Mouse (Mus musculus) cerebellum, adult 11-12 months (tissue): ENCODE results near the gene Klhl29.

ENCODE experiments used
- DNase-seq: peaks from one replicate; pipeline ENCODE4 v3.0.0; 2022

Klhl29 gene

DNA sequence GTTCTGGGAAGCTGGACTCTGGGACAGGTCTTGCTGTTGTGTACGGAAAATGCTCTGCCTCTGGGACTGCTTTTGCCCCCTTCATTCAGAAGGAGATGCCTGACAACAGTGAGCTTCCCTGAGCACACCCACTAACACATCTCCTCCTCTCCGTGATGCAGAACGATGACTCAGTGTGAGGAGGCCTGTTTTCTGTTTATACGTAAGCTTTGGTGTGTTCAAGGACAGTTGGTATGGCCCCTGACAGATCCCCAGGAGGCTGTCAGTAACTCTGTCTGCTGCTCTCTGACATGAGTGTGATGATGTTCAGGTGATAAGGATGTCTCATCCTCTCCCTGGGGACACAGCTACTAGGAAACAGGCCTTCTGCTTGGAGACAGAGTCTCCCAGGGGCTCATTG is 193.3 kb downstream of the Klhl29 start:
- no peak for DNase-seq

DNA sequence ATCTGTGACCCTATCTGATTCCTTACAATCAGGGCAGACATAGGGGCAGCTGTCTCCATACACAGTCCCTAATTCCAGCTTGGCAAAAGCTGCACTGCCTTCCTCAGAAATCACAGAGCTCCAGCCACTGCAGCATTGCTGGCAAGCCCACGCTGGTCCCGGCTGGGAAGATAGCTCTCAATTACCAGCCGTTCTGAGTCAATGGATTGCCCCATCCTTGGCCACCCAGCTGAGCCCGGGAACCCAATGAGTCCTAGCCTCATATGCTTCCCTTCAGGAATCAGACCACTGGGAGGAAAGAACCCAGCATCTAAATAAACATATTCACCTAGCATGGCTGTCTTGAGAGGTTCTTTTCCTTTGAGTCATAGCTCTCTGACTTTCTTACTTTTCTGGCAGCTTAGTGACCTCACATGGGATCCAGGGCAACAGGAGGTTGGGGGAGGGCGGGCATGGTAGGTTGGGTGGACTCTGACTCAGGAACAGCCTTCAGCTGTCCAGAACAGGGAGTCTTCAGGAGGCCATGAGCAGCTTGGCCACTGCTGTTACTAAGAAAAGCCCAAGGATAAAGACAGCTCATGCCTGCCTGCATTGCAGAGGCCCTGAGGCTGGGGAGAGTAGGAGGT is 198.7 kb downstream of the Klhl29 start:
- DNase-seq: no peak

DNA sequence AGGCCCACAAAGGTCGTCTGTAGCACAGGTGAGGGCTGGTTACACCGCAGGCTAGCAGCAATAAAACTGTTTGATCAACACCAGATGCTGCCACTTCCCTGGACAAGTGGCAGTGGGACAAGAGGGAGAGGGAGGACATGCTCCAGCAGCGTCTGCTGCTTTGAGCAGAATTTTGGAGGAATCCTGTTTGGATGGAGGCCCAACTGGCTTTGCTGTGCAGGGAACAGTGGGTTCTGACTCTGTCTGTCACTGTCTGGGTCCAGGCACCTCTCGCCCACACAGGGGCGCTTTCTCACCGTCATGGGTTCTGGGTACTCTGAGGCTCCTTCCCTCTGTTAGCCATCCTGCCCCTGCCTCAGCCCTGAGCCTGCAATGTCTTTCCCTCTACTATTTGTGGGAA is 209.3 kb downstream of the Klhl29 start:
- DNase-seq: no peak

DNA sequence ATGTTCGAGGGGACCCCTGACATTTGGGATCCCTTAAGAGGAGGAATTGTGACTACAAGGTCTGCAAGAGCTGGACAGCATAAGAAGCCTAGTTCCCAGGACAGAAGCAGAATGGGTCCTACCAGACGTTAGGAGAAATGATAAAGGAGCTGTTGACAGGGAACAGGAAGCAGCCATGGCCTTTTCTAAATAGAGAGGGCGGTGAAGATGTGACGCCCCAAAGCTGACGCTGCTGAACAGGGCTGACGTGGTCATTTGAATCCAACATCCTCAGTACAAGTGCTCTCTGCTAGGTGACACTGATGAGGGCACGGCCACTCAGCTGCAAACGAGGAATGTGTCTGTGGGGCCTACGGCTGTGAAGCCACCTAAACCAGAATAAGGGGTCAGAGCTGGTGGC is 210.1 kb downstream of the Klhl29 start:
- no peak for DNase-seq

DNA sequence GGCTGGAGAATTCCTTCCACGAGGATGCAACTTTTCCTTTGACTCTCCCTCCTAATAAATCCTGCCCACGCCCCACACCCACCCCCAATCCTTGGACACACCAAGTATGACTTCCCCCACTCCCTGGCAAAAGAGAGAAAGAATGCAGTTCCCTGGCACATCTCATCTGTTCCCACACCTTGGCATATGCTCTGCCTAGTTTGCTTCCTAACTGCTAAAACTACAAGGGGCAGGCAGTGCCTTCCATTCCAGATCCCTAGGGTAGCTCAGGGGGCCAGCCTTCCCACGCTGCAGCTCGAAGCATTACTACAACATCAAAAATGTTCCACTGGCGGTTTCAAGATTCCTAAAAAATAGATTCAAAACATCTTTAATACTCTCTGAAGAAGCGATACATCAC is 212.8 kb downstream of the Klhl29 start:
- DNase-seq: no peak

DNA sequence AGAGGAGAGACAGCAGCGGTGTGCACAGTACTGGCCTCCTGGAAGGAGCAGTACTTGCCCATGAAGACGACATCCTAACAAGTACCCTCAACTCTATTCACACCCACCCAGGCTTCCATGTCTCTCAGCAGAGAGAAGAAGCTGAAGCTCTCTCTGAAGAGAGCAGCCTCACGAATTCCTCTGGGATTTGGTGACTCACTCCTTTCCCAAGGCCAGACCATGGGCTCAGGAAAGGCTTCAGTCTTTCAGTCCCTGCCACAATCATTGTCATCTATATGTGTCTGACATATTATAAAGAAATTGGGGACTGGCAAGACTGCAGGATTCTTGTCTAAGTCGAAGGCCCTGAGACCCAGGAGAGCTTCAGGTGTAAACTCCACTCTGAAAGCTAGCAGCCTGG is 213.9 kb downstream of the Klhl29 start:
- no peak for DNase-seq

DNA sequence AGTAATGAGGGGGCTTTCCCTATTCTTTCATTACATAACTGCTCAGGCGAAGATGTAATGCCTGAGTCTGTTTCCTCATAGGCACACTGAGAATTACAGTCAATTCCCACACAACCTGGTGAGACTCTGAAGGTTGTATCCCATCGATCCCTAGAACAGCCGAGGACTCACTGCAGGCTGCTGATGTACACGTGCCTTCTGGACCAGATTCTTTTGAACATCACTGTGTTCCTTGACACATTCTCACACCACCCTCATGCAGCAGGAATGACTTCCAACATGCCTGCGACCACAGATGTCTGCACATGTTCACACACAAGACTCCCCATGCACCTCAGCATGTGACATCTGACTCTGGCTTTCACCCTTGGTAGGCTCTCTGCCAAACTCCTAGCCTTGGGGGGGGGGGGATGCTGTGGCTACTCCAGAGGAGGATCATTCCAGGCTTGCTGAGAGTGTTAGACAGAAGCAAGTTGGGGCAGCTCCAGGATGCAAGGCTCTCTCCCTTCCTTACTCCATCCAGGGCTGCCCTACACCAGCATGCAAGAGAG is 217.5 kb downstream of the Klhl29 start:
- DNase-seq: no peak

DNA sequence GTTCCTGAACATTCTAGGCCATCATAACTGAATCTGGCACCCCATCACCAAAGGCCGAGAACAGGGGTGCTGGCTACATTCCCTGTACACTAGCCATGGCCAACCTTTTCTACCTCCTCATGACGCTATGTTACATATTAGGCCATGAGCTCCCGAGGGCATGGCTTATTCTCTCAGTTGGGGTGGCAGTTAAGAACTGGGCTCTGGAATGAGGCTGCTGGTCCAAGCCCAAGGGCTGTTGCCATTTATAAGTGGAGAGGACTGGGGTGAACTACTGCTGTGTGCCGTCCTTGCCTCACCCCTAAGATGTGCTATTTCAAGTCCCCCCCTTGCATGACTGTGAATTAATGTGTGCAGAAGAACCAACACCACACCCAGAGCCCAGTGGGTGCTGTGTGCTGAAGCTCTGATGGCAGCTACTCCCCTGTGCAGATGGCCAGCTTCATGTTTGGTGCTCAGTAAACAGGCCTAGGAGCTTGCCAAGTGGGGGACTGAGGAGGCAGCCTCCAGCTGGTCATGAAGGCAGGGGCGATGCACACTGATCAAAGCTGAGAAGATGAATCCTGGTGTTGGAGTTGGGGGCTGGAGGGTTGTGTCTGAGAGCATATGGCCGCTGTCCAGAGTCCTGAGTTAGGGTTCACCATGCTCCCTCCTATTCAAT is 218.3 kb downstream of the Klhl29 start:
- DNase-seq: no peak

DNA sequence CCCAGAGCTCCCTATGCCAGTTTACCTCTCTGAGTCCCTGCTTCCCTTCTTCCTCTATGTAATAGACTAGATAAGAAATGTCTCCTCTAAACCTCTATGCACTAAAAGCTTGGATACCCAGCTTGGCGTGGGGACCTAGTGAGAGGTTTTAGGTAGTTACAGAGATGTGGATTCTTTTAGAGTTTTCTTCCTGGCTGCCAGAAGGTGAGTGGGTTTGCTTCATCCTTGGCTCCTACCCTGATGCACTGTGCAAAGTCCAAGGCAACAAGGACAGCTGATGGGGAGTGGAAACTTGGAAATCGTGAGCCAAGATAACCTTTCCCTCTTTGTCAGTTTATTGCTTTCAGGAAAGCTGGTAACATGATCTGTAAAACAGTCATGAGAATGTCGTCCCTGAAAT is 220.3 kb downstream of the Klhl29 start:
- no peak for DNase-seq

DNA sequence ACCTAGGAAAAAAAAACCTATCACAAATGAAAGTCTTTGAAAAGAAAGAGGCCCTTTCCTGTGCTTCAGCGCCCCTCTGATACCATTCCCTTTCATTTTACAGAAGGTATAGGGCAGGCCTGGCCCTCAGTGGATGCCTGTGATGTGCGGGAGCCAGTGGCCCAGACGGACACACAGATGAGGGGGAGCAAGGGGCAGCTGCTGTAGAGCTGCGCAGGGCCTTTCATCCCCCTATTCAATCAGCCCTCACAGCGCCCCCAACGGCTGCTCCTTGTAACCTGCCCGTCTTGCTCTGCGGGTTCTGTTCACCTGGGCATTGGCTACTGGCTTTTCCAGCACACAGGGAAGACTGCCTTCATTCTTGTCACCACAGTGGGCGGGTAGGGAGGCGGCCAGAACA is 223.6 kb downstream of the Klhl29 start:
- DNase-seq: no peak

DNA sequence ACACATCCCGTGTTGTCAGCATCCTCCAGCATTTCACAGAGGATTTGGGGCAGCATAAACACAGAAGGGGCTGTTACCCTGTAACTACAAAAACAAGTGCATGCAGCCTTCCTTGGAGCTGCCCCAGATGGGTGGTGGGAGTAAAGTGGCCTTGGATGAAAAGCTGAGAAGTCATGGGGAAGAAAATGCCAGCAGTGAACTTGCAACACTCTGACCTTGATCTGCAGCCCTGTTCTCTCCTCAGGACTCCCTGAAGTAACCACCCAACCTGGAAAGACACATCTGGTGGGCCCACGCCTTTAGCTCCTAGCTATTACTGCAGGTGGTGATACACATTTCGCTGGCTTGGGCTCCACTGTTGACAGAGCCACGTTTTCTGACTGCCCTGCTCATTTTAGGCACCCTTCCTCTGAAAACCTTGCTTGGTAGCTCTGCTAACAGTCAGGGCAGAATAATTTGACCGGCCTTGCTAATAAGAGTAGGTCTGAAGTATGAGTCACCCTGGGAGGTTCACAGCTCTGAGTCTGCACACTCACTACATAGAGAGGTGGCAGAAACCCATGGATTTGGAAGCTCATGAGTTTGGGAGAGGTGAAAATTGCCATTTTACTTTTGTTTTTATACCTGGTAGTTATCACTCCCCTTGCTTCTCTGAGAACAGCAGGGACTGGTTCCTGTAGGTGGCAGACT is 228.0 kb downstream of the Klhl29 start:
- no peak for DNase-seq

DNA sequence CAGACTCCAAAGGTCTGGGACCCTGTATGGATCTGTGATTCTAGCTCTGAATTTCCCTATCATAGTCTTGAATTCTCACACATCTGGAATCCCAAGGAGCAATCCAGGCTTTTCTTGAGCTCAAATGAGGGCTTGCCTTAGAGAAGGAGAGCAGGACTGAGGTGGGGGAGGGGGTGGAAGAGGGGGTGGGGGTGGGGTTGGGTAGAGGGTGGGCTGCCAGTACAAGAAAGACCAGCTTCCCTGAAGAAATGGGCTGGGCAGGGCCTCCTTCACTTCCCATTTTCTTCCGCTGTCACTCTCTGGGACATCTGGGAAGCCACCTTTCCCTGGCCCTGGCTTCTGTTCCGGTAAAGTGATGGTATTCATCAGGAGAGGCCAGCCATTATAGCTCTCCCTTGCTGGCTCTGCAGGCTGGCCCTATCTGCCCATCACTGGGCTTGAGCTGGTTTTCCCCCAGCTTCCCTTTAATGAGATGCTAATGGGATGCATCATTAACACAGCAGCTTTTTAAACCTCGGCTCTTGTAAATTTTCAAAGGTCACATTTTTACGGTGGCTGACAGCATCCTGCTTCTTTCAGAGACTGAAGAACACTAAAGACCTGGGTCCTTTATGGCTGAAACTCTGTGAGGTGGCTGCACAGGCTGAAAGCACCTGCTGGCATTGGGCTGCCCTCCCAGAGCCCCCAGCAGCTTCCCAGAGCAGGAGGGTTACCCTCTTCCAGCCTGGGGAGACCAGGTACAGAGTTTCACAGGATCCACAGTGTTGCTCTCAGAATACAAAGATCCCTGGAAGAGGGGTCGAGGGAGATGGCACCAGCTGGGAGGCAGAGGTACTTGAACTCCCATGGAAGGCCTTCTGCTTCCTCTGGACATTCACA is 231.3 kb downstream of the Klhl29 start:
- no peak for DNase-seq

DNA sequence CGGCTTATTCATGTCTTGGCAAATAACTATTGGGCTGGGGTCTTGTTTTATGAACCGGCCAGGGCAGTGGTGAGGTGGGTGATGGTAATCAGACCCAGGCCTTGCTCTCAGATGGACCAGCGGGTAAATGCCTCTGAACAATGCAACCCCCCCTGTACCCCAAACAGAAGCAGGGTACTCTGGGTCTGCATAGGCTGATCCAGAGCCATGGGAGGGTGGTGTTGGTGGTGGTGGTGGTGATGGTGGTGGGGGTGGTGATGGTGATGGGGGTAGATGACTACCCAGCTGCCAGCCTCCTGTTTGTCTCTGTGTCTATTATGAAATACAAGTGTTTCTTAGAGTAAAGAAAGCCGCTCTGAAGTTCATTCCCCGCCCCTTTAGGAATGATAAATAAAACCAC is 232.3 kb downstream of the Klhl29 start:
- DNase-seq: no peak

DNA sequence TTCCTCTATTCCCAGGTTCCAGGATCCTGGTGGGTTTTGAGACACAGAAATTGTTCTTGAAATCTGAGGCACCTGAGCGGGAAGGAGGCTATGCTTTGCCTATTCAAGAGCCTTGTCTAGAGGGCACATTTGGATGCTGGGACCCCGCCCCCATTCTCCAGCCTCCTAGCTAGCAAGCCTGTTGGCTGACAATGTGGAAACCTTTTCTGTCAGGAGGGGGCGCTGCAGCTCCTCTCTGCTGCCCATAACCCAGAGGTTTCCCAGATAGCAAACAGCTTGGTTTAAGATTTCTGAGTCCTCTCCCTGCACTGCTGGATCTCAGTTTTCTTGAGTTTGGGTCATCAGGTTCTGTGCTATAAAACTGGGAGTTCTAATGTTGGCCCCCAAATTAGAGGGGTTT is 232.7 kb downstream of the Klhl29 start:
- DNase-seq: peak; percentile 60

DNA sequence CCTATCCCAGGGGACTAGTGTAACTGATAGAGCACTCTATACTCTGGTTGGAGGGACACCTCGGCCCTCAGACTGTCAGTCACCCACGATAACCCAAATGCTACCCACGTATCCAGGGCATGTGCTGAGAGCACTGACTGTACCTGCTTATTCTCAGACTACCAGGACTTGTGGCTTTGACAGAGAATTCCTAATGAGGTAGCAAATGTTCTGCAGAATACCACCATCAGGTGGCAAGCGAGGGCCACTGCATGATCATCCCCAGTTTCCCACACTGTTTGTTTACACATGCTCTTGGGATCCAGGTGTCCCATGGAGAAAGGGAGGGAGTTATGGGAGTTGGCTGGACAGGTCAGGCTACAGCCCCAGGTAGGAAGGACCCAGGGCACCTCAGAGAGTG is 234.4 kb downstream of the Klhl29 start:
- no peak for DNase-seq

DNA sequence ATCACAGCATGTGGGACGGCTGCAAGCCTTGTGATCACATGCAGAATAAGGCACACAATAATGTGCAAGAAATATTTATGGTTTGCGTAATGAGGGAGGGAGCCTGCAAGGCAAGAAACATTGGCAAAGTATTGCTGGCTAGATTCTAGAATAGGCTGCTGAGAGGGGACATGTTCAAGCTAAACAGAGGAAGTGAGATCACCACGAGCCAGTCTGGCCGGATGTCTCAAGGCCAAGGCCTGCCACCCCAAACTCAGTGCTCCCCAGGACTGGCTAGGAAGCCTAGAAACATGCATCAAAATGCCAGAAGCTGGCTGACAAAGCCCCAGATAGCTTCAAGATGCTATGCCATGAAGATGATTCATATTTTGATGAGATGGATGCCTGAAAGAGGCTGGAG is 236.2 kb downstream of the Klhl29 start:
- no peak for DNase-seq

DNA sequence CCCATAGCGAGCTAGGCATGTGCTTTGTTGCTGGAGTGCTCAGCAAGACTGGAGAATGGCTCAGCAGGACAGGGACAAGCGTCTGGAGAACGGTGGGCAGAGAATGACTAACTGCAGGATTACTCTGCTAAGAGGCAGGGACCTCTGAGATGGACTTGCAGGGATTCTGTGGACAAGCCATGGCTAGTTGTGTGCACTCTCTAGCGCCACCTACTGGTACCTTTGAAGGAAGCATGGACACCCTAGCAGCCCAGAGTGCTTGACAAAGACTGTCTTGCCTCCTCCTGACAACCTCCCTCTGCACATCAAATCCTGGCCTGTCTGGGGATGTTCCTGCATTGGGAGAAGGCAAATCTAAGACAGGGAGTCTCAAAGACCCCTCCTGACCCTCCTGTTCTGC is 239.2 kb downstream of the Klhl29 start:
- DNase-seq: peak; percentile 42

DNA sequence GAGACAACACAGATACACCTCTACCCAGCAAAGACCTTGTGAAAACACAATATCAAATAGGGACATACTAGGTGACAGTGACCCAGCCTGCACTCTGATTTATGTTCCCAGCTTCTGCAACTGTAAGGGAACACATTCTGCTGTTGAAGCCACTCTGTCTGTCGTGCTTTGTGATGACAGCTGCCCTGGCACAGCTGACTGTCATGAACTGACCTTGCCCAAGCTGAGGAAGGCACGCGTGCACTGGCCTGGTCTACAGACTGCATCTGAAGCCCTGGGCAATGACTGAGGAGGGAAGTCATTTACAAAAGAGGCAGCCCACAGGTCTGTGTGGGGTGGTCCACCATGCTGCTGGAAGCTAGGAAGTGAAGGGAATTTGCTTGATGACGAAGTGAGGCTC is 246.3 kb downstream of the Klhl29 start:
- no peak for DNase-seq

DNA sequence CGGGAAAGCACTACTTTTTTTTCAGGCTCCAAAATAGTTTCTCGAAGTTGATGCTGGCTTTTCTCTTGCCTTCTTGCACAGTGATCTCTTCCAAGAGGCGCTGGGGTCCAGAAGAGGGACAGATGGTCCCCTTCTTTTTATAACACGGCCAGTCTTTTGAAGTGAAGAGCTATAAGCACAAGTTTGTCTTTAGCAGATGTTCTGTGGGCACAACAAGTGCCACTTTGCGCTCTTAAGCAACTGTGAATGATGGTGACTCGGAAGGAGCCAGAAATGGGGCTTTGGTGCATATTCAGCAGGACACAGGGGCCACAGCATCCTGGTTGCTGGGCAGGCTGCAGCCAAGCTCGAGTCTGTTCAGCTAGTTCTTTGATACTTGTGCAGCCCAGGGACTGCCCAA is 249.6 kb downstream of the Klhl29 start:
- DNase-seq: no peak

DNA sequence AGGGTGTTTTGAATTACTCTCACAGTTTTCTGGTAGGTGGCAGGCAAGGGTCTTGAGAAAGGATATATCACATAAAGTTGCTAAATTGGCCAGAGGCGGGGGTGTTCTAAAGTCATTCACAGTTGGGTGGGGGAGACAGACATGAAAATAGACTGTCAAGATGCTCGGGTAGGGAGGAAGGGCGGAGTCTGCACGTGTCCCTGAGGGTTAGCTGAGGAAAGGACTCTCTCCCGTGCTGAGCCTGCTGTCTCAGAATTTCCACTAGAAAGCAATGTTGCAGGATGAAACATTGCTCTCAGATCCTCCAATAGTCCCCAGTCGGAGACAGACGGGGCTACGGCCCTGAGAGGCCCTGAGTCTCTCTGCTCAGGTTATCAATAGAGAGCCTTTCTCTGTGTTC is 252.5 kb downstream of the Klhl29 start:
- DNase-seq: no peak

DNA sequence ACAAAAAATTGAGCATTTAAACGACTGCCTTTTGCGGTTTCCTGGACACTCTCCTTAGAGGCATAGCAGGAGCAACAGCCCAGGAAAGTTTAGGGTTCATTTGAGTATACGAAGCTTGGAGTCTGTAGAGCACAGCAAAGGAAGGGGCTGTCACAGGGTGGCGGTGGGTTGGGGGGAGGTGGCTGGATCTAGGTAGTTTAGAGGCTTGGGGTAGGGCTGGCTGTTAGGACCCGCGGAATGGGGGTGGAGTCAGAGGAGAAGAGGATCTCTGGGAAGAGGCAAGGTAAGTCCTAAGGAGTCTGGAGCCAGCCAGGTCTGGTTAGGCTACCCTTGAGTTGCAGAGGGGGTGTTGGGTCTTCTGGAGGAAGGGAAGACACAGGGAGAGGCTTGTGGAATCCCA is 255.2 kb downstream of the Klhl29 start:
- DNase-seq: peak; percentile 57

DNA sequence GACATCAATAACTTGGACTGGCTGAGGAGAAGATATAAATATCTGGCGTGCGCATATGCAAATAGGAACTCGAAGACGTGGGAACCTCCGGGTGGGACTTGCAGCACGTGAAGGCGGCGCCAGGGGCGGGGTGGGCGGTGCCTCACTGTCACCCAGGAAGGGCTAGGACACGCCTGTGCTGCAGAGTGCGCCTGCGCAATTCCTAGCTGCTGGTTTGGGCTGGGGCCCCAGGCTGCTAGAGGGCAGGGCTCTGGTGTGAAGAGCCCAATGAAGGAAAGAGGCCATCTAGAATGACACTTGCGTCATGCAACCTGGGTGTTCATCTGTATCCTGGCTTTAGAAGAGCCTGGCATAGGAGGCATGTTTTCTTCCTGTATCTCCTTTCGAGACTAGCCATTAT is 255.8 kb downstream of the Klhl29 start:
- peak; percentile 99 for DNase-seq

DNA sequence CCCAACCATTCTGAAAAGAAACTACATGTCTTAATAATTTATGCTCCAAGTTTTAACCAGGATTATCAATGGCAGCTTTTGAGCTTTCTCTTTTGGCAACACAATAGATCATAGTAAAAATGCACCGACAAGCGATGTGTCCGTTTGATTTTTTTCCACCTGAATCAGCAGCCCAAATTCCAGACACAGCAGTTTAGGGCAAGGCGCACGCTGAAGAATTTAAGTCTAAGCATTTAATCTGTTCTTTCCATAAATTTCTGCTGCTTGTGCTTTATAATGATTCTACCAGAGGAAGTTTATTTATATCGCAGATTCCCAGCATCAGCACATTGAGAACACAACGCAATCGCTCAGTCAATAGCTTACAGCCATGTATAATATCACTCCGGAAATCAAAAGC is 256.2 kb downstream of the Klhl29 start:
- no peak for DNase-seq
